Mouse (Mus musculus): ENCODE measurements around the gene Lrrc4c. TPM values are rescaled to one million over a fixed set of nuclear protein-coding genes. Genes with fewer than 3 reads are reported as not detected.

Lrrc4c gene
- polyA plus RNA-seq, 1 experiment from 2014 or later, result 2.3 TPM

DNA sequence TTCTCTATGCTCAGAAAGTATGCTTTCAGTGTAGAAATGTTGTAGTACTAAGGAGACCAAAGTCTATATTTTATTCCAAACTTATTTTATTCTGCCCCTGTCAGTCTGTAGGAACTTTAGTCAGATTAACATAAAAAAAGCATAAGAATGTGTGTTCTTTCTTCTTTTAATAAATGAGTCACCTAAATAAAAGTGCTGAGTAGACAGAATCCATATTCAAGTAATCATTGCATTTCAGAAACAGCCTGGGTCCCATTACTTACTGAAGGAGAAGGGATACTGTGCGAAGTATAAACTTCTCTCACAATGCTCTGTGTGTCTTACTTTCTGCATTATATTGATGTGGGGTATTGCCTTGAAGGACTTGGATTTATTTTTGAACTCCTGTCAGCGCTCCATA is 255.8 kb downstream of the Lrrc4c start:
- Histone ChIP-seq H3K27me3 (no peaks in the 10 kb centered on the region), H3K4me2 (no peak overlapping the region), H3K9ac (no peak overlapping the region), H3K36me3 (no peaks in the 10 kb centered on the region), H3K9me3 (no peaks in the 10 kb centered on the region), H3K4me3 (no peak overlapping the region), H3K4me1 (no peaks in the 10 kb centered on the region), H3K27ac (no peak overlapping the region)
- no peak for ATAC-seq (ENCODE audit: insufficient number of reproducible peaks, low FRiP score, low TSS enrichment, low read depth)
- 86% methylated on average over 2 of the region's 2 CpGs for WGBS

DNA sequence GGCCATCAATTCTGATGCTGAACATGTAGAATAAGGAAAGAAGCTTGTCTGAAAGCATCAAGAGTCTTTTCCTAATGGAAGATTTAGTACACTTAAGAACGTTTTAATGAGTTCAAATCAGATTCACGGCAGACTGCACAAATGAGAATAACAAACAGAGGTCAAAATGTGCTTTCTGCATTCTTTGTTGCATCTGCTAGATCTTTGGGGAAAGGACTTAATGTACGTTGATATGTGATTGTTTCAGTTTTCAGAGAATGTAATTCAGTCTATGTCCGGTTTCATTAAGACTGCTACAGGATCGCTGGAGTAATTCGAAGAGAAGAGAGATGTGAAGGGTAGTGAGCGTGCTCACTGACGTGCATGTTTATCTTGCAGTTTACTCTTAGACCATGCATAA is 259.7 kb downstream of the Lrrc4c start:
- H3K27ac ChIP-seq, result no peak overlapping the region
- H3K9ac ChIP-seq, result no peak overlapping the region
- no peak overlapping the region for H3K4me2 ChIP-seq
- ATAC-seq (ENCODE audit: insufficient number of reproducible peaks, low FRiP score, low TSS enrichment, low read depth), result no peak
- no peaks in the 10 kb centered on the region for H3K27me3 ChIP-seq
- 83% methylated on average over 8 of the region's 8 CpGs for WGBS
- no peaks in the 10 kb centered on the region for H3K4me1 ChIP-seq
- no peaks in the 10 kb centered on the region for H3K9me3 ChIP-seq
- H3K4me3 ChIP-seq, result no peak overlapping the region
- H3K36me3 ChIP-seq, result no peaks in the 10 kb centered on the region

DNA sequence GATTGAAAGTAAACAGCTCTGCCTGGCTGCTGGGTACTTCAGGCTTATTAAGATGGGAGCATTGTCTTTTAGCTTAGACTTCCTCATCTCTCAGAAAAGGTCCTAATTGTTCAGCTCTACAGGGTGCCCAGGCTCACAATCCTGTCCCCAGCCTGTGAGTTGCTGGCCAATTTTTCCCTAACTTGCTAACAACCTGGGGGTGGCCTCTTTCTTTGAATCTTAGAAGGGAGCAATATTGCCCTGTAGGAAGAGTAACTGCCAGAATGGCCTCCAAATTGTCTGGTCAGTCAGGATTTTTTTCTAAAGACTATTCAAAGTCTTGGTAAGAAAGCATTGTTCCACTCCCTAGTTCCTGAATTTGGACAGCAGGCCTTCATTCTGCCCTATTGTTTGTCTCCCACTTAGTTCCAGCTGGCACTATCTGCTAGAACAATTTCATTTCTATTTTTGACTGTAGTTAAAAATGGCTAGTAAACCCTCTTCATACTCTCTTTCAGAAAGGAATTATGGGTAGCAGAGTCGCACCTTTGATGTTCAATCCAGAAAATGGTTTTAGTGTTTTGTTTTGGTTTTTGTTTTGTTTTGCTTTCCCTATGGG is 262.3 kb downstream of the Lrrc4c start:
- no peak overlapping the region for H3K4me2 ChIP-seq
- H3K4me1 ChIP-seq, result no peaks in the 10 kb centered on the region
- no peaks in the 10 kb centered on the region for H3K36me3 ChIP-seq
- ATAC-seq (ENCODE audit: insufficient number of reproducible peaks, low FRiP score, low TSS enrichment, low read depth), result no peak
- H3K27me3 ChIP-seq, result no peaks in the 10 kb centered on the region
- no peak overlapping the region for H3K9ac ChIP-seq
- no peaks in the 10 kb centered on the region for H3K9me3 ChIP-seq
- H3K27ac ChIP-seq, result no peak overlapping the region
- WGBS, result 82% methylated on average over 1 of the region's 1 CpGs
- H3K4me3 ChIP-seq, result no peak overlapping the region

DNA sequence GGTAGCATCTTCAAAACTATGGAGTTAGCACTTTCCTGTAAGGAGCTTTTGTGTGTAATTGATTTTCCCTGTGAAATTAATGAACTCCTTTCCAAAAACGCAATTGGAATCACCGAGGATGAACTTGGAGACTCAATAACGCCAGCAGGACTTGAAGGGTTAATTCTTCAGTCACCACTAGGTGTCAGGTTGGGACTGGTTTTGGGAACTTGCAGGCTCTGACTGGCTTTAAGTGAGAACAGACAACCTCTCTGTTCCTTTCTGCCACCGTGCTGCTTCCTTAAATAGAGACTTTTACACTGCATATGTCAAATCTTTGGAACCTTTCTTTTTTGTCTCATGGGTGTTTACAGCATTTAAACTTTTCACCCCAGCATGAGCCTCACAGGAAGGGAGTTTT is 267.7 kb downstream of the Lrrc4c start:
- Histone ChIP-seq H3K9ac (no peak overlapping the region), H3K4me1 (no peaks in the 10 kb centered on the region), H3K9me3 (no peaks in the 10 kb centered on the region), H3K36me3 (no peaks in the 10 kb centered on the region), H3K4me3 (no peak overlapping the region), H3K4me2 (no peak overlapping the region), H3K27me3 (no peaks in the 10 kb centered on the region), H3K27ac (no peak overlapping the region)
- no peak for ATAC-seq (ENCODE audit: insufficient number of reproducible peaks, low FRiP score, low TSS enrichment, low read depth)
- 7% methylated on average over 4 of the region's 4 CpGs for WGBS

DNA sequence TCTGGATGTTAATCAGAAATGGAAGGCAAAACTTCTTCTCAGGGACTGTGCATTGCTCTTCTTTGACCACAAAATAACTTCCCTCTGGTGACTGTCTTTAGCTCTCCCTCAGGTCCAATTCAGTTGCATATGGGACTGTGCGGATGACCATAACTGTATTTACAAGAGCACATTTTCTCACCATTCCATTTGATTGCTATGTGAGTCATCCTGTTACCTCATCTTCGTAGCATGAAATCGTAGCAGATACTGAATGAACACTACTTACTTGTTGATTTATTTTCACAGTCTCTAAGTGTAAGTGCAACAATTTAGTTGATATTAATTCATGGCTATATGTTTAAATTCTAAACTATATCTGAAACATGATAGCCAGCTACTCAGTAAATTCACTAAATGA is 286.8 kb downstream of the Lrrc4c start:
- Histone ChIP-seq H3K27ac (no peak overlapping the region), H3K4me2 (no peak overlapping the region), H3K27me3 (no peaks in the 10 kb centered on the region), H3K9me3 (no peaks in the 10 kb centered on the region), H3K4me3 (no peak overlapping the region), H3K36me3 (no peaks in the 10 kb centered on the region), H3K9ac (no peak overlapping the region), H3K4me1 (no peaks in the 10 kb centered on the region)
- 88% methylated on average over 3 of the region's 3 CpGs for WGBS
- no peak for ATAC-seq (ENCODE audit: insufficient number of reproducible peaks, low FRiP score, low TSS enrichment, low read depth)

DNA sequence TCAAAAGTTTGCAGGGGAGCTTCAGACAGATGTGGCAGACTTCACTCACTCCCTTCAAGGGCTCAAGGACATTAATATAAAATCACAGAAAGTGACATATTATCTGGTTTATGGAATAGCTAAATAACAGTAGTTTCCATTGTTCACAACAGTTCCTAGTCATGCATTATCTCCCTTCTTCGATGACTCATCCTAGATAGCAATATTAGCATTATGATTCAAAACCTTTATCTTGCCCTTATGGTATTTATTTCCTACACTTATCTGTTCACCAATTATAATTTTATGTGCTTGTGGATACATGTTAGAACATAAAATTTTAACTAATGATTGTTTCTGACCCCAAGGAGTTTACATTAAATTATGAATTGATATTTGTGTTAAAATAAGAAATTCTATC is 296.2 kb downstream of the Lrrc4c start:
- no peak overlapping the region for H3K4me3 ChIP-seq
- no peaks in the 10 kb centered on the region for H3K9me3 ChIP-seq
- H3K27ac ChIP-seq, result no peak overlapping the region
- ATAC-seq (ENCODE audit: insufficient number of reproducible peaks, low FRiP score, low TSS enrichment, low read depth), result no peak
- no peak overlapping the region for H3K9ac ChIP-seq
- 79% methylated on average over 1 of the region's 1 CpGs for WGBS
- no peaks in the 10 kb centered on the region for H3K27me3 ChIP-seq
- no peaks in the 10 kb centered on the region for H3K36me3 ChIP-seq
- no peak overlapping the region for H3K4me2 ChIP-seq
- no peaks in the 10 kb centered on the region for H3K4me1 ChIP-seq

DNA sequence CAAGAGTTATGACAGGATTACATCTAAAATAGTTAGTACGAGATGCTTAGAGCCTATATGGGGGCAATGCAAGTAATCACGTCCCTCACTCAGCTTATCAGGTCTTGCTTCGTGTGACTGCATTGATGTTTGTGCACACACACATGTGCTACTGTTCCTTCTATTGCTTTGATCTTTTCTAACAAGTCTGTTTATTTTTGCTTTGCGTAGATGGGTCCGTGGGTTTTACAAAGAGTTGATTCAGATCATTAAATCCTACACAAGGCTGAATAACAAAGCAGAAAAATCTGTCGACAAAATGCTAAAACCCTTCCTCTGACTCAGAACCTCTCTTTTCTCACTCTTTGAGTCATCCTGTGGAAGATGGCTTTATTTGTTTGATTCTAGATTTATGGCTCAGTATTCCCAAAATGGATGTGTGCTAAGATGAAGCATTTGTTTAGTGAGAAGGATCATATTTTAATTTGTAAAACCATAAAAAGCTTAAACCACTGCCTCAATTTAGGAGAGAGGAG is 300.8 kb downstream of the Lrrc4c start:
- Histone ChIP-seq H3K4me1 (no peaks in the 10 kb centered on the region), H3K36me3 (no peaks in the 10 kb centered on the region), H3K9me3 (no peaks in the 10 kb centered on the region), H3K4me3 (no peak overlapping the region), H3K9ac (no peak overlapping the region), H3K4me2 (no peak overlapping the region), H3K27me3 (no peaks in the 10 kb centered on the region), H3K27ac (no peak overlapping the region)
- WGBS, result 70% methylated on average over 6 of the region's 6 CpGs
- ATAC-seq (ENCODE audit: insufficient number of reproducible peaks, low FRiP score, low TSS enrichment, low read depth), result no peak

DNA sequence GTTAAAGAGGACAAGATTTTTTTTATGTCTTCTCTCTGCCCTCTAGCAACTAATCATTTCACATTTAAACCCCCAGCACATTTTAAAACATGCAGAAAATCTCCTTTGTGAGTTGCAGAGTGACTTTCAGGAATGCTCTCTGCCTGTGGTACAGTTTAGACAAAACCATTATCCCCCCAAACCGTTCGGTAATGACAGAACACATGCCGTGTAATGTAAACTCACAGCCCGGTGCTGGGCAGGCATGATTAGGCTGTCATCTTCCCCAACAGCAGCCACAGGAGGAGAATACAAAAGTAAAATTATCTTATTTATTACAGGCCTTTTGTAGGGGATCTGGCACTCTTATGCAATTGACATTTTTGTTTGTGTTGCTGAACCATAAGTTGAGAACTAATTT is 349.1 kb downstream of the Lrrc4c start:
- 63% methylated on average over 4 of the region's 4 CpGs for WGBS
- Histone ChIP-seq H3K9ac (no peak overlapping the region), H3K27me3 (no peaks in the 10 kb centered on the region), H3K36me3 (no peaks in the 10 kb centered on the region), H3K27ac (no peak overlapping the region), H3K4me2 (no peak overlapping the region), H3K4me1 (no peaks in the 10 kb centered on the region), H3K9me3 (no peaks in the 10 kb centered on the region), H3K4me3 (no peak overlapping the region)
- ATAC-seq (ENCODE audit: insufficient number of reproducible peaks, low FRiP score, low TSS enrichment, low read depth), result no peak

DNA sequence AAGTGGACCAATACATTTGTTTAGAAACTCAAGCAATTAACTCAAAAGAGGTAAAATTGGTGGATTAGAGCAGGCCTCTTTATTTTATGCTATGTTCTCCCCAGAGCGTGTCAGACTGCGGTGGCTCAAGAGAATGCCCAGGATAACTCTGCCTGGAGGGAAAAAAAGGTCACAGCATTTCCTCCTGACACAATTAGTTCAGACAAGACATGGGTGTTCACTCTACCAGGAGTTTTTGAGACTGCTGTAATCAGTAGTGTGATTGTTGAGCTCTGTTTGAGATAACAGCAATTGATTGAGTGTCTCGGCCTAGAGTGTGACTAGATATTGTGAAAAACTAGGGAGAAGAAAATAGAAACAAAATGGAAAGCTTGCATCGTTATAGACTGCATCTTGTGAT is 363.8 kb downstream of the Lrrc4c start:
- H3K27me3 ChIP-seq, result no peaks in the 10 kb centered on the region
- 80% methylated on average over 4 of the region's 4 CpGs for WGBS
- no peaks in the 10 kb centered on the region for H3K4me1 ChIP-seq
- no peaks in the 10 kb centered on the region for H3K36me3 ChIP-seq
- H3K9me3 ChIP-seq, result no peaks in the 10 kb centered on the region
- H3K4me3 ChIP-seq, result no peak overlapping the region
- ATAC-seq (ENCODE audit: insufficient number of reproducible peaks, low FRiP score, low TSS enrichment, low read depth), result no peak
- H3K27ac ChIP-seq, result no peak overlapping the region
- H3K4me2 ChIP-seq, result no peak overlapping the region
- no peak overlapping the region for H3K9ac ChIP-seq

DNA sequence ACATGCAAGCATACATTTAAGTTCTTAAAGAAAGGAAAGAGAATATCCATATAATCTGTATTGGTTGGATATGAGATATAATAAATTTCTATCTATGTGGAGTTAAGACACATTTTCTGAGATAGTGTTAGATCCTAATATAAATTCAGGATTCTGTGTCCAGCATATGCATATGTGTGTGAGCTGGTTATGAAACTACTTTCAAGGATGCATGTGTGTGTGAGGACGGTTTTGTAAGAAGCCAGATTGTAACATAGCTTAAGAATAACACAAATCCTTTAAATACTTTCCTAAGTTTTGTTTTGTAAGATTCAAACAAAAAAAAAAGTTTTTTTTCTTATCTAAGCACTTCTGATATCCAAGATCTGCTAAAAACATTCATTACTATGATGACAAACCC is 367.4 kb downstream of the Lrrc4c start:
- Histone ChIP-seq H3K4me3 (no peak overlapping the region), H3K9me3 (no peaks in the 10 kb centered on the region), H3K27me3 (no peaks in the 10 kb centered on the region), H3K4me2 (no peak overlapping the region), H3K27ac (no peak overlapping the region), H3K36me3 (no peaks in the 10 kb centered on the region), H3K9ac (no peak overlapping the region), H3K4me1 (no peaks in the 10 kb centered on the region)
- no peak for ATAC-seq (ENCODE audit: insufficient number of reproducible peaks, low FRiP score, low TSS enrichment, low read depth)
- 79% methylated on average over 1 of the region's 1 CpGs for WGBS

DNA sequence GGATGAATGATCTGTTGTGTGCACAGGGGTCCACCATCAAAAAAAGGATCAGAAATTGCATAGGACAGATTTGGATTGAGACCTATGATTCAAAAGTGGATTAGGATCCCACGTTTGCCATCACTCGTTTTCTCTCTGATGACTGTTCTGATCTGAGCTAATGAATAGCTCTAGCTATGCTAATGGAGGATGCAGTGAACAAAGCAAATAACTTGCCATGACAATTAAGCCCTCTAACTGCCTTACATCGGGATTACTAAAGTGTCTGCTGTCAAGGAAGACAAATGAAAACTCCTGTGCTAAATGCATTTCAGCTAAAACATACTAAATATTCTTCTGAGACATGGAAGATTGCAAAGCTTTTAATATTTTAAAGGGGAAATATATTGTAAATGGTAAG is 387.0 kb downstream of the Lrrc4c start:
- H3K27ac ChIP-seq, result no peak overlapping the region
- H3K4me3 ChIP-seq, result no peak overlapping the region
- H3K36me3 ChIP-seq, result no peaks in the 10 kb centered on the region
- H3K9me3 ChIP-seq, result no peaks in the 10 kb centered on the region
- no peak for ATAC-seq (ENCODE audit: insufficient number of reproducible peaks, low FRiP score, low TSS enrichment, low read depth)
- H3K9ac ChIP-seq, result no peak overlapping the region
- 39% methylated on average over 3 of the region's 3 CpGs for WGBS
- no peaks in the 10 kb centered on the region for H3K4me1 ChIP-seq
- no peaks in the 10 kb centered on the region for H3K27me3 ChIP-seq
- no peak overlapping the region for H3K4me2 ChIP-seq

DNA sequence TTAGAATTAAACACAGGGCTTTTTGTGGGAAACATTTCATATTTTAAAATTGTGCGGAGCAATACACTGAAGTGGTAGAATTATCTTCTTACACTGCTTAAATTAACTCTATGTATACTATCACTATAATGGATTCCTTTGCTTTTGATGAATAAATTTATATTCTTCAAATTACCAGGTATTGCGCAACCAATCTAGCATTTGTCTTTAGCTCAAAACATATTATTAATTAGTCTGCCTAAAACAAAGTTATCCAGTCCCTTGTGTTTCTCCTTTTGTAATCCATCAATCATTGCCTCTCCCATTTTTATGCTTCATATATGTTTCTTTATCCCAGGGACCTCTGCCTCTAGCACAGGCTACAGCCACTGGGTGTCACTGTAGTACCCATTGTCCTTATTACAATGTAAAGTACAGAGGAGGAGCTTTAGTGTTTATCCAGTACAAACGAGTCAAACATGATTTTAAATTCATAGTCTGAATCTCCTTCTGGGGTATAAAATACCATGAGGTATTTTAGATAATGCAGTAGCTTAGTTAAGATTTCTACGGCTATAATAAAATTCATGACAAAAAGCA is 389.9 kb downstream of the Lrrc4c start:
- H3K4me2 ChIP-seq, result no peak overlapping the region
- no peak overlapping the region for H3K27ac ChIP-seq
- WGBS, result 64% methylated on average over 4 of the region's 4 CpGs
- no peak overlapping the region for H3K4me3 ChIP-seq
- H3K9me3 ChIP-seq, result no peaks in the 10 kb centered on the region
- no peak overlapping the region for H3K9ac ChIP-seq
- ATAC-seq (ENCODE audit: insufficient number of reproducible peaks, low FRiP score, low TSS enrichment, low read depth), result no peak
- no peaks in the 10 kb centered on the region for H3K36me3 ChIP-seq
- H3K27me3 ChIP-seq, result no peaks in the 10 kb centered on the region
- H3K4me1 ChIP-seq, result no peaks in the 10 kb centered on the region

DNA sequence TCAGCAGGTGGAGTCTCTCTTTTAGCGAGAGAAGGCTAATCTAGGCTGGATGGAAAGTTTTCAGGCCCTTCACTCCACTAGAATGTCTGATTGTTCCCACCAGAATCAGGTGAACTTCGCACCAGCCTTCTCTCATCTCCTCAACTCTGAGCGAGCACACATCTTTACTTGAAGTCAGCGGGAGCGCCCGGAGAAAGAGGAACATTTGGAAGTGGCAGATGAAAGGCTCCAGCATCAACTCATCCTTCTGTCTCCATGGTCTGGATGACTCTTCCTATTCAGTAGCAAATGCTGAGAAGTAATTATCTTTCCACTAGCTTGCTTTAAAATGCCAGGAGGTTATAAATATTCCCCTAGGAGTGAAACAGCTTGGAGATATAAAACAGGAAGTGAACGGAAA is 396.6 kb downstream of the Lrrc4c start:
- Histone ChIP-seq H3K27ac (no peak overlapping the region), H3K9ac (no peak overlapping the region), H3K9me3 (no peaks in the 10 kb centered on the region), H3K36me3 (no peaks in the 10 kb centered on the region), H3K4me3 (no peak overlapping the region), H3K4me2 (no peak overlapping the region), H3K27me3 (no peaks in the 10 kb centered on the region), H3K4me1 (no peaks in the 10 kb centered on the region)
- ATAC-seq (ENCODE audit: insufficient number of reproducible peaks, low FRiP score, low TSS enrichment, low read depth), result no peak
- WGBS, result 85% methylated on average over 7 of the region's 7 CpGs

Data from limb, embryonic 15.5 days (tissue).